Mouse (Mus musculus) 416B (cell line): Measurements from ENCODE around the gene Mrpl43.

Experiments
- DNase-seq: peaks from one replicate; pipeline ENCODE4 v3.0.0; 2011; ENCODE audit warnings: low read depth

Mrpl43 gene

DNA sequence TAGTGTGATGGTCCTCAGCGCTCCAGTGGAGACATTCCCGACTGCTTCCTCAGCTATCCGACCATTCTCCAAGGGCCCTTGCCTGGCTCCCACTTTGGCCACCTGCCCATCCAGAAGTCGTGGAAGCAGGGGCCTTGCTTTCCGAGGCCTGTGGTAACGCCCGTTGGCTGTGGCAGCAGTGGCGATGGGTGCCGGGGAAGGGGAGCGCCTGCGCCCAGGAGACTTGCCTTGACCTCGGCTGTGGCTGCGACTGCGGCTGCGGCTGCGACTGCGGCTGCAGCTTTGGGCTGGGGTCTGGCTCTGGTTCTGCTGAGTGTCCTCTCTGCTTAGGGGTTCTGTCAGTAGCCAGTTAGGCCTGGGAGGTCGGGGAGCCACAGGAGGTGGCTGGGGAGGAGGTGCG lies 22.5 kb upstream of the Mrpl43 start:
- DNase-seq, result no peak

DNA sequence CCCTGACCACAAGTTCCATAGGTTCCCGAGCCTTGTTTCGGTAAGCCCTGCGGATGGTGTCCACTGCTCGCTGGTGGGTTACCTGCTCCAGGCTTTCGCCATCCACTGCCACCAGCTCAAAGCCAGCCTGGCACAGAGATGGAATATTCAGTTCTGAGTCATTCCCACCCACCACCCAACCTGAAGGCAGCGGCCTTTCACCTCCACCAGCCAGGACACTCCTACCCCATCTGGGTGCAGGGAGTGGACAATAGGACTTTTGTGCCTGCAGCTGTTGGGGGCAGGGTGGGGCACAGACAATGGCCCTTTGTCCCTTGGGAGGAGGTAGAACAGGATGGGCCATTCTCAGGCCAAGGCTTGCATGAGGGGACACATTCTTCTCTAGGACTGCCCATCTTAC lies 21.6 kb upstream of the Mrpl43 start:
- no peak for DNase-seq

DNA sequence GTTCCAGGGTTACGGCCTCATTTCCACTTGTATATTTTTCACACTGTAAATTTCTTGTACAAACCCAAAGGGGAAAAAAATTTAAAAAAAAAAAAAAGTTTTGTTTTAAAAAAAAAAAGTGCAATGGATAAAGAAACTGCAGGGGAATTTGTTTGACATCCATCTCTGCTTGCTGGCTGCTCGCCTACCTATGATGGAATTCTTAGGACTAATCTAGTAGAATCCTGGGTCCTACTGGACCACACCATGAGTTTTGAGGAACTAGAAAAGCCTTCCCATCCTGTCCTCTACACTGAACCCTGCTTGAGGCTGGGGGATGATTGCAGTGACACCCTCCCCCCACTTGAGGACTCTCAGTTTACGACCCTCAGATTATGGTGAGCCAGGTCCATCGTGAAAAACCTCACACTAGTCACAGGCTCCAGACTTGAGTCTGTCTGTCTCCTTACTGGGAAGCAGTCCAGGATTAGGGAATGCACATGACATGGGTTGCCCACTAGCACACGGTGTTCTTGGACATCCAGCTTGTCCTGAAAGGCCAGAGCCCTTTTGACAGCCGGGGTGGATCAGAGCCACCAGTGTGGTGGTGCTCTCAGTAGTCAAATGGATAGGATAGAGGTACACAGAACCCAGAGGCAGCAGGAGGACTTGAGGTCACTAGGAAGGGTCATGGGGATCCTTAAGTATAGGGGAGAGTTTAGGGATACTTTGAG lies 20.9 kb upstream of the Mrpl43 start:
- DNase-seq, result no peak

DNA sequence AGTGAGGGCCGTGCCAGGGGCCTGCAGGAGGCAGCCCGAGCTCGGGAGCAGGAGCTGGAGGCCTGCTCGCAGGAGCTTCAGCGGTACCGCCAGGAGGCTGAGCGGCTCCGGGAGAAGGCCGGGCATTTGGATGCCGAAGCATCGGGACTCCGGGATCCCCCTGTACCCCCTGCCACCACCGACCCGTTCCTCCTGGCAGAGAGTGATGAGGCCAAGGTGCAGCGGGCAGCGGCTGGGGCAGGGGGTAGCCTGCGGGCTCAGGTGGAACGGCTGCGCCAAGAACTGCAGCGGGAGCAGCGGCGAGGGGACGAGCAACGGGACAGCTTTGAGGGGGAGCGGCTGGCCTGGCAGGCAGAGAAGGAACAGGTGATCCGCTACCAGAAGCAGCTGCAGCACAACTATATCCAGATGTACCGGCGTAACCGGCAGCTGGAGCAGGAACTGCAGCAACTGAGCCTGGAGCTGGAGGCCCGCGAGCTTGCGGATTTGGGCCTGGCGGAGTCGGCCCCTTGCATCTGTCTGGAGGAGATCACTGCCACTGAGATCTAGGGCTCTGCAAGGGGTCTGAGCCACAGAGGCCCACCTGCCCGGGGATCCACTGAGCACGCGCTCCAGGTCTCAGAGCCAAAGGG lies 19.8 kb upstream of the Mrpl43 start:
- DNase-seq, result no peak

DNA sequence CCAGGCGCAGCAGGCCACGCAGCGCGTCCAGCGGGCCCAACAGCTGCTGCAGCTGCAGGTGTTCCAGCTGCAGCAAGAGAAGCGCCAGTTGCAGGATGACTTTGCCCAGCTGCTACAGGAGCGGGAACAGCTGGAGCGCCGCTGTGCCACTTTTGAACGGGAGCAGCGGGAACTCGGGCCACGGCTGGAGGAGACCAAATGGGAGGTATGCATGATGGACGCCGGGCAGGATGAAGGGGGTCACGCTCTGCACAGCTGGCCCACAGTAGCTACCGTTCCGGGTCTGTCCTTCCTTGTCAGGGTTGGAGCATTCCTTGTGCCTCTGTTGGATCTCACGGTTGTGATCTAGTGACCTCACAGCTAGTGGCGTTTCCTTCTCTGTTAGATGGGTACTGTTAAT lies 18.5 kb upstream of the Mrpl43 start:
- no peak for DNase-seq

DNA sequence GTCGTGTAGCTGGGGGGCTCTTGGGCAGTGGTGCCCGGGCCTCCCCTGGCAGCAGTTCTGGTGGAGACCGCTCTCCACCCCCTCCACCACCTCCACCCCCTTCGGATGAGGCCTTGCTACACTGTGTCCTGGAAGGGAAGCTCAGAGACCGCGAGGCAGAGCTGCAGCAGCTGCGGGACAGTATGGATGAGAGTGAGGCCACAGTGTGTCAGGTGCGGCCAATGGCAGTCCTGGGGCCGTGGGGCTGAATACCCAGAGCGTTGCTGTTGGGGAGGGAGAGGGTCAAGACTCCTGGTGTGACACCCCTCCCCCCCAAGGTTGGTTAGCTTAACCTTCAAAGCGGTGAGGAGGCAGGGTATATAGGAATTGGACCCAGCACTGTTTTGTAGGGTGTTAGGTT lies 17.8 kb upstream of the Mrpl43 start:
- no peak for DNase-seq

DNA sequence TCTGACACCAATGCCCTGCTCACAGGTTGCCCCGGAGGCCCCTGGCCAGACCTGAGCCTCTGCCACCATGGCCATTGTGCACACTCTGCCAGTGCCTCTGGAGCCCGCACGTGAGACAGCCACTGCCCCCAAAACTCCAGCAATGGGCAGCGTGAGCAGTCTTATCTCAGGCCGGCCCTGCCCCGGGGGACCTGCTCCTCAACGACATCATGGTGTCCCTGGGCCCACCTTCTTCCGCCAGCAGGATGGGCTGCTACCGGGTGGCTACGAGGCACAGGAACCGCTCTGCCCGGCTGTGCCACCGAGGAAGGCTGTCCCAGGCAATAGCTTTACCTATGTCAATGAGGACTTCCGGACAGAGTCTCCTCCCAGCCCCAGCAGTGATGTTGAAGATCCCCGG lies 15.1 kb upstream of the Mrpl43 start:
- no peak for DNase-seq

DNA sequence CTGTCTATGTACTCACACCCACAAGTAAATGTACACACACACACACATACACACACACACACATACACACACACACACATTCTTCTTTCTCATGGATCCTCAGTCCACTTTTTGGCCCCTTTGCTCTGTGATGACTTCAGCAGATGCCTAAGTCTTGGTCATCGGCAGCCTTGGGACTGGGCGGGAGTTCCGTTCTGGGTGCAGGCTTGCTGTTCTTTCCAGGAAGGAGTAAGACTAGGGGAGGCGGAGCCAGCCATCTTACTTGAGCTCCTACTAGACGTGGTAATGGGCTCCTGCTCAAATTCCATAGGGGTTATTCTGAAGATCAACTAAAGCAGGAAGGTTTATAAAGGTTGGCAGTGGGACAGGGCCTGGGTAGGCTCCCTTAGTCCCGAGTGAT lies 14.1 kb upstream of the Mrpl43 start:
- peak; percentile 42 for DNase-seq

DNA sequence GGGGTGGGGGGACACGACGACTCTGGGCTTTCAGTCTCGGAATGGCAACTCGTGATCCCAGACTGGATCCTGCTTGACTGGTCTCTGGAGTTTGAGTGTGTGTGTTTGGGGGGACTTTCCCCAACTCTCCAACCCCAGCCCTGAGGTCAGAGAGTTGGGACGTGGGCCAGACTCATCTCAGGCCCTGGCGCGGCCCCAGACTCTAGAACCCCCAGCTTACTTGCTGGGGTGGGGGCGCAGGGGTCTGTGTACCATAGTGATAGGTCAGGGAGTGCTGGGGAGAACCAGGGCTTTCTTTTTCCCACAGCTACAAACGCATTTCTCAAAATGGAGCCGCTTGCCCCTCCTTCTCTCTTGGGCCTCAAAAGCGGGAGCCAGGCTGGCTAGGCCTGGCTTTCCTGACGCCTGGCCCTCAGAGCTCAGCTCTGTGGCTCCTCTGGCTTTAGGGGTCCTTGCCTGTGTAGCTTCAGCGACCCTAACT lies 12.1 kb upstream of the Mrpl43 start:
- peak; percentile 38 for DNase-seq

DNA sequence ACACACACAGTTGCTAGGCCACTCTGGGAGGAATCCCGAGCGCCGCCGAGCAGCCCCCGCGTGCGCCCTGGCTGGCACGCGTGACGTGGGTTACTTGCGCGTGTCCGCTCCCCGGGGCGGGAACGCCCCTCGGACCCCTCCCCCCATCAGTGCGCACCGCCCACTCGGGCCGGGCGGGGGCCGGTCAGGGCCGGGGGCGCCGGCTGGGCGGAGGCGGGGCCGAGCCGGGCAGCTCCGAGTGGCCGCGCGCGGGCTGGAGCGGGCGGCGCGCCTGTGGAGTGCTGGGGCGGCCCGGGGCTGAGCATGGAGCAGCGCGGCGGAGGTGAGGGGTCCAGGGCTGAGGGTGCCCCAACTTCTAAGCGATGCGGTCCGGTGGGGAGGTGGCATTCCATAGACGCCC lies 11.7 kb upstream of the Mrpl43 start:
- no peak for DNase-seq

DNA sequence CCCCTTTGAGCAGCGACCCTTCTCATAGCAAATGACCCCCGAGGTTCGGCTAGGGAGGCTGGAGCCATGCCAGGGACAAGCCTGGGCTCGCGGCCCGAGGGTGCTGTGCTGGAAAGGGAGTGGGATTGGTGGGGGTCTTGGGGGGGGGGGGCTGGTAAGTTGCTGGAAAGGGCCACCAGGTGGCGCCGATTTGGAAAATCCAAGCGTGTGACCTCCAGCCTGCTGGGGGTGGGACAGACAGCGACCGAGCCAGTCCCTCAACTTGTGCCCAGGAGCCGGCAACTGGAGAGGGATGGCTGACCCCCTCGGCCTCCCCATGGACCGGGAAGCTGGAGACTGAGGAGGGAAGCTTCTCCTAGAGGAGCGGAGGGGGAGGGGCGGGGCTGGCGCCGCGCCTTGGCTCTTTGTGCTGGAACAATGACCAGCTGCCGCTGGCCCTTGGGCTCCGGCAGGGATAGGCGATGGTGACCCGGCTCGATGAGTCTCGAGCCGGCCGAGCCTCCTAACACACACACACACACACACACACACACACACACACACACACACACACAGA lies 11.1 kb upstream of the Mrpl43 start:
- DNase-seq, result peak; percentile 86

DNA sequence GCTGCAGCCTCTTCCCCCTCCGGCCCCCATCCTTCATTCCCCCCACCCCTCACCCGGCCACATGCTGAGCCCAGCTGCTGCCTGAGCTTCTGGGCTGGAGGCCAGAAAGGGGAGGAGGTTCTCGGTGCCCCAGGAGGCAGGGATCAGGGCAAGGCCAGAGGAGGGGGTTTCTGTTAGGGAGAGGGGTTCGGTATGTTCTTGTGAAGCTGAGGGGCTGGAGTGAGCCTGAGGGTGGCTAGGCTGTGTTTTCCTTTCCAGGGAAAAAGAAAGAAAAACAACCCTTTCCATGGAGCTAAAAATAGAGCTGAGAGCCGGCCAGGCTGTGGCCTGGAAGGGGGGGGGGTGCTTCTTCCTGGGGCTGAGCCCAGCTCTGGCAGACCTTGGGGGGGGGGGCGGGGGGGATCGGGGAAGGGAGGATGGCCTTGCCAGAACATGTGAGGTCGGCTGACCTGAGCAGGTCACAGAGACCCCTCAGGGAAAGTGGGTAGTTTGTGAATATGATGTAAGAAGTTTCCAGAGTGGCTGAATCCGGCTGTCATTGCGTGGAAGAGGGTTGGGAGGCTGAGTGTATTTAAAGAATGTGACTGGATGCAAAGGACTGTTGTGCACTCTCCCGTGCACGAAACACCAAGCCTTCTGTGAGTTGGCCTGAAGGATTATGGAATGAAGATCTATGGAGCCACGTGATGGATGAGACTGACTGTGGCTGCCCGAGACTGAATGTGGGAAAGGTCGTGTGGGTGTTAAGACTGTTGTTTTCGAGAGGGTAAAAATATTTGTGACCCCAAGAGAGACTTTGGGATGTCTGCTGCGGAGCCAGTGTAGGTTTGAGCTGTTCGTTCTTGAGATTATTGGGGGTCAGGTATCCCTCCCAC lies 10.3 kb upstream of the Mrpl43 start:
- peak; percentile 83 for DNase-seq

DNA sequence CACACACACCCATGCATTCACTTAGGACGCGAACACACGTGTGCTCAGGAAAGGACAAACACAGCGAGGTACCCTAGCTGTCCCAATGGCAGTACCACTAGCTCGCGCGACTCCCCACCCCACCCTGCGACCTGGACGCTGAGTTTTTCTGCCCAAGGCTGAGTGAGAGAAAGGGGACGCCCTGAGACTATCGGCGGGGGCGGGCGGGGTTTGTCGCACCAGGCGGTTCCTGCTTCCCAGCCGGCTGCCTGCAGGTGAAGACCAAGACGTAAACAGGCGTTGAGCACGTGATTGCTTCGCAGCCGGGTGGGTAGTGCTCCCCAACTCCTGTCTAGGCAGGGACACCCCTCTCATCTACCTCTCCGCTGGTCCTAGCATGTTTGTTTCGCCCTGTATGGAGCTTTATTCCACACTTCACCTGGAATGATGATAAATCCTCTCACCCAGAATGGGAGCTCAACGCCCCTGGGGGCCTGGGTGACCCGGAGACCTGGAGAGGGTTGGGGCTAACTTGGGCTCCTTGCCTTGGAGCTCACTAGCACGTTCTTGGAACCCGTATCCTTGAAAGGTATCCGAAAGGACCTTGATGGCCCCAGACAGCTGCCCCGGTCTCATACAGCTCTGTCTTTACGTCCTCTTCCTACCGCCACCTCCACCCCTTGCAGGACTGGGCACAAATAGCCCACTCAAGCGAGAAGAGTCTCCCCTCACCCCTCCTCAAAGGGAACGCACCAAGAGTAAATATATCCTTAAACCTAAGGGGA lies 9.5 kb upstream of the Mrpl43 start:
- peak; percentile 63 for DNase-seq

DNA sequence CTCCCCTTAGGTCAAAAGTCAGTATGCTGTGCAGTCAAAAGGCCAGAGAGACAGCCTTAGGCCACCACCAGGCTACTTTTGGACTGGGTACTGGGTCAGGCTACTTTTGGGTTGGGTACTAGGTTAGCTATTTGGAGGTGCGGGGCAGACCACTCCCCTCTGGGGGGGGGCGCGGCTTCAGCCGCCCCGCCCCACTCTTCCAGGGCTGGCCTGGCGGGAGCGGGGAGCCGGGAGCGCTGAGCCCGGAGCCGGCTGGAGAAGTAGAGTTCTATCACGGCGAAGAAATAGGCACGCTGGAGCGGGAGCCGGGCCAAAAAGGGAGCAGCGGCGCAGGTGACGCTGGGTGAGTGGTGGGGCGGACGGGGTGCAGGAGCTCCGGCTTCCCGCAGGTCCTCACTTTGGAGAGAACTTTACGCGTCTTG lies 8.8 kb upstream of the Mrpl43 start:
- no peak for DNase-seq

DNA sequence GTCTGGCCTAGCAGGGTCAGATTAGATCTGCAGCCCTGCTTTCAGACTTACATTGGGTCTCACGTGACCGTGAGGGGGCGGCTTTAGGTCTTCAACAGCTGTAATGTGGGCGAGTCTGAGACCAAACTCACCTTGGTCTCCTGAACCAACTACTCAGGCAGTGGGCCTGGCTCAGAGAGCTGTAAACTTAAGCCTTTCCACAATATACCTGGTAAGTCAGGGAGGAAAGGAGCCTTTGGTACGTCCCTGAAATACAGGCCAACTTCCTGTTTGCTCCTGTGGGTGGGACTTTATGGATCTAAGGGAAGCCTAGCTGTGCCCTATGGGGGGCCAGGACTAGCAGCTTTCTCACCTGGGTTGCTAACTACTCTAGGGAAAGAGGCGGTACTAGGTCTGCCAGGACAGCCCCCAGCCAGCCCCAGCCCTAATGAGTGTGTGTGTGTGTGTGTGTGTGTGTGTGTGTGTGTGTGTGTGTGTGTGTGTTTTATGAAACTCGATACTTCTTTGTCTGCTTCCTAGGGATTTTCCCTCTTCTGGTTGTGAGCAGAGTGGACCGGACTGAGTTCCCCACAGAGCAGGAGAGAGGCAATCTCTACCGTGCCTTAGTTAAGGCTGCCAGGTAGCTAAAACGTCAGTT lies 8.2 kb upstream of the Mrpl43 start, which contains the start of gene Lzts2:
Gene Lzts2 (plus strand): TSS at position 80 of the 637 bp plus-strand sequence.
- peak; percentile 51 for DNase-seq

DNA sequence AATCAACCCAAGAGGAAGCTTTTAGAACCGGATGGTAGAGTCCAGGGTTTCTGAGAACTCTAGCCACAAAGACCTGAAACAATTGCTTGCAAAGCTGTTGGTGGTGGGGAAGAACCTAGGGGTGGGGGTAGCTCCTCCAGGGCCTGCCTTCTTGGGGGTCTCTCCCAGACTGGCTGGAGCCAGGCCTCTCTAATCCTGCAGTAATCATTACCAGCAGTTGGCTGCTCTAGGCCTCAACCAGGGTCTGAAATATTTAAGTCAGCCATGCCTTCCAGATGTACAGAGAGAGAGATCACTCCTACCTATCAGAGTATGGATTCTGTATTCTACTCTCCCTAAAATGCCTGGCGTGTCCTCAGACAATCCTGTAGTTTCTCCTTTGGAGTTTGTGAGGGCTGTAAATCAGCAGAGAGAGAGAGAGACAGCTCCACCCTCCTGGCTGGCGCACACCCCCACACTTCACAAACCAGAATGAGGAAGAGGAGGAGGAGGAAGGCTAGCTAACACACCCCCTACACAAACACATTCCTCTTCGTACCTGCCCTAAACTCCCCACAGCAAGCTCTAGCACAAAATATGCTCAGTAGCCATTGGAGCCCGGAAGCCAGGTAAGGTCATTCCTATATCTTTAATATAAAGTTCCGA lies 7.5 kb upstream of the Mrpl43 start:
- no peak for DNase-seq

DNA sequence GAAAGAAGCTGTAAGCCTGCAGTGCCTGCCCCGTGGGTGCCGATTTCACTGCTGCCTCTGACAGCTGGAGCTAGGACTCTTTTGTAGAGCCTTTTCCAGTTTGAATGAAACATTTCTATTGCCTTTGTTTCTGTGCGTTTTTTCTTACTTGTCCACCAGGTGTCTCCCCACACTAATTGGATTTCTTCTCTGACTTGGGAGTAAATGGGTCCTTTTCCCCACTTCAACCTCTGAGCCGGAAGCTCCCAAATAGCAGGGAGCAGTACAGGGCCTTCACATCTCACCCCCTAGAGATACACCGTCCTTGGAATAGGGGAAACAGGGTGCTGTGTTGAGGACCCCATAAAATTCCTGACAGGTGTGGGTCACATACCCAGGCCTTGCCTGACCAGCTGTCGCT lies 6.4 kb upstream of the Mrpl43 start:
- peak; percentile 65 for DNase-seq

DNA sequence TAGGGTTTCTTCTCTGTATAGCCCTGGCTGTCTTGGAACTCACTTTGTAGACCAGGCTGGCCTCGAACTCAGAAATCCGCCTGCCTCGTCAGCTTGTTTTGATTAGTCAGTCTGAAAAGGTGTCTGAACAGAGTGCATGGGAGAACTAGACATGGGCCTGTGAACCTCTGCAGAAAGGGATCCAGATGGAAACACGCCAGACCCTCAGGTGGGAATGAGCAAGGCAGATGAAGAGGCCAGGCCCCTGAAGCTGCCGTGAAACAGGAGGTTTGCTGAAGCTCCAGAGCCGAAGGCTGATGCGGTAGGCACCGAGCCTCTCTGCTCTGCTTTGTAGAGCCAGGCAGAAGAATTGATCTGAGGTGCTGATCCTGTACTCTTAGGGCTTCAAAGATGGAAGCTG lies 6.0 kb upstream of the Mrpl43 start:
- DNase-seq, result no peak

DNA sequence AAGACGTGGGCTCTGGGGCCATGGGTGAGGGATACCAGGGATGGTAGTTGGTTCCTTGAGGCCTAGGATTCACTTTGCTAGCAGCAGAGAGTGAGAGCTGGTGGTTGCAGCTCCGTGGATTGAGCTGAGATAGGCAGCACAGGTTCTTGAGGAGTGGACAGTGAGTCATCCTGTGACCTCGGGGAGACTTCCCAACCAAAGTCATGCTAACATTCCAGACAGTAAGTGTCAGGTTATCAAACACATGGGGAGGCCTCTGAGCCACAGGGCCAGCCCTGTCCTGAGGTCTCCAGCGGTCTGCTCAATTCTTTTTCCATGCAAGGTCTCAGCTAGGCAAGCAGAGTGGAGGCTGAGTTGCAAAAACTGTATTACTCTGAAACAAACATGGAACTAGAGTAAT lies 4.4 kb upstream of the Mrpl43 start:
- DNase-seq, result no peak

DNA sequence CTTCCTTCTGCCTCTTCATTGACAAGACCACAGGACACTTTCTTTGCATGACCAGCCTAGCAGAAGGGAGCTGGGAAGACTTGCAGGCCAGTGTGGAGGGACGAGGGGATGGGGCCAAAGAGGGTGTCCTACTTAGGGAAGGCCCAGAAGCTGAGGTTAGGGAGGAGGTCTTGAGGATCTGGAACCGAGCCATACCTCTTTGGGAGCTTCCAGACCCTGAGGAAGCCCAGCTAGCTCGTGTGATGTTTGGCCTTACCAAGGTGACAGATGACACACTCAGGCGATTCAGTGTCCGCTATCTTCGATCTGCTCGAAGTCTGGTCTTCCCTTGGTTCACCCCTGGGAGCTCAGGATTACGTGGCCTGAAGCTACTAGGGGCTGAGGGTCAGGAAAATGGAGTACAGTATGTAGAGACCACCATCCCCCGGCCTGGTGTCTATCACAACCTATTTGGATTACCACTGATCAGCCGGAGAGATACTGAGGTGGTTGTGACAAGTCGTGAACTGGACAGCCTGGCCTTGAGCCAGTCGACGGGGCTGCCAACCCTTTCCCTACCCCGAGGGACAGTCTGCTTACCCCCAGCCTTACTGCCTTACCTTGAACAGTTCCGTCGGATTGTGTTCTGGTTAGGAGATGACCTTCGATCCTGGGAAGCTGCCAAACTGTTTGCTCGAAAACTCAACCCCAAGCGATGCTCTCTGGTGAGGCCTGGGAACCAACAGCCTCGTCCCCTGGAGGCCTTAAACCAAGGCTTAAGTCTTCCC lies 1.4 kb upstream of the Mrpl43 start:
- DNase-seq, result no peak
